Mouse (Mus musculus) adrenal gland, adult 2 months (tissue): ENCODE results near the gene Nnmt. TPM values are rescaled to one million over a fixed set of nuclear protein-coding genes. Genes with fewer than 3 reads are reported as not detected.

Experiments used
- DNase-seq: peaks from one replicate; pipeline ENCODE4 v3.0.0; 2021
- polyA plus RNA-seq: library from polyadenylated mRNA; depleted of rRNA; stranded (reverse); fragments of >200 nt; gene quantifications from 2 replicates; pipeline ENCODE4 v1.2.3, GENCODE M21; 2012
- total RNA-seq, 2 experiments: library from RNA; stranded (reverse); gene quantifications; 2 replicates each; pipeline ENCODE4 v1.2.3; 2021

Gene Nnmt
- total and polyA plus RNA-seq, 3 experiments = 4.1 to 147 (median 25.8) TPM

- DNase-seq = no peak
These were observed 30.8 kb upstream of the Nnmt start for GRCm38 (mm10) chr9:48635576-48636350.

DNA sequence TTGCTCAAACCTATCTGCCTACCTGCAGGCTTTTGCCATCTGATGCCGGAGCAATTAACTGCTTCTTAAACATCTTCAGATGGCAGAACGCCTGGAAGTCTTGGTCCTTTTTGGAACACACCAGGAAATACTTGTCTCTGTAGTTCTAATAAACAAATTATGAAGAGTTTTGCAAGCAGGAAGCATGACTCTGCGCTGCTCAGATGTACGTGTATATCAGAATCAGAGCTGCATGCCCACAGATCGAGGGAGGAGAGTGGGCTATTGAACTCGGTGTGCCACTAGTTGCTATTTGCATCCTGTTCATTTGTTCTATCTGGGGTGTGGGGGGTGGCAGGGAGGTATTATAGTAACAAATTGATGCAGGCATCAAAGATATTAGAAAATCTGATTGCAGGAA lies 28.2 kb upstream of the Nnmt start:
- no peak for DNase-seq

- DNase-seq = no peak
These were observed 14.3 kb upstream of the Nnmt start for GRCm38 (mm10) chr9:48619268-48619667.

DNA sequence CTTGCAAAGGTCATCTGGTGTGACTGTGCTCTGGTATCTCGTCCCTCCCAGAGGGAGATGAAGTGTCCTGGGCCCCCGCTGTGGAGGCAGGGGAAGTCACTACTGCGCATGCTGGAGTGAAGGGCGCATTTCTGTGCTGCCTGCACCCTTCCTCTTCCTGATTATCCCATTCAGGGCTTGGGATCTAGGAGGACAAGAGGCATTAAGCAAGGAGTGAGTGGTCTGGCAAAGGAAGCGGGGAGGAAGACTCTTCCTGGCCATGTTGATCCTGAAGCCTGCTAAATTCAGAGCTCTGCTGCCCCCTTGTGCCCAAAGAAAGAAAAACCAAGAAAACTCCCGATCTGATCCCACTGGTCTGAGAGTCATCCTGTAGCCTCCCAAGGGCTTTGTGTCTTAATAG lies 13.6 kb upstream of the Nnmt start:
- DNase-seq = peak; percentile 75

DNA sequence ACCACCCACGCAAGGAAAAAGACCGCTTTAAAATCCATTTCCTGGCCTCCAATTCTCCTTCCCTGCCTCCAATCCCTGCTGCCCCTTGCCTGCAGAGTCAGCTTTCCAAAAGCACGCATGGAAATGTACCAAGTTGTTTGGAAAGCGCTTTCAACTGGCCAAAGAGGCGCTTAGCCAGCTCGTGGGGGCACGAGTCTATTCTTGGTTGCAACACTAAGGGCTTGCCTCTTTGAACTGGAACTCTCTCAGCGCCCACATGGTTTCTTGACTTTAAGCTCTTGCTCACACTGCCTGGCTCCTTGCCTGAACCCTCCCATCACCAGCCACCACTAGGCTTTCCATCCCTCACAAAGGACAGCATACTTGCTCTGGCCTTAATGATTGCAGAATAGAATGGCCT lies 13.2 kb upstream of the Nnmt start:
- DNase-seq = peak; percentile 71

- no peak for DNase-seq
These were observed 12.6 kb upstream of the Nnmt start for GRCm38 (mm10) chr9:48617511-48618010.

- no peak for DNase-seq
These were observed 8.3 kb upstream of the Nnmt start for GRCm38 (mm10) chr9:48613221-48613620.

GRCm38 (mm10) chr9:48612542-48612941 lies 7.6 kb upstream of the Nnmt start:
- DNase-seq = peak; percentile 24

DNA sequence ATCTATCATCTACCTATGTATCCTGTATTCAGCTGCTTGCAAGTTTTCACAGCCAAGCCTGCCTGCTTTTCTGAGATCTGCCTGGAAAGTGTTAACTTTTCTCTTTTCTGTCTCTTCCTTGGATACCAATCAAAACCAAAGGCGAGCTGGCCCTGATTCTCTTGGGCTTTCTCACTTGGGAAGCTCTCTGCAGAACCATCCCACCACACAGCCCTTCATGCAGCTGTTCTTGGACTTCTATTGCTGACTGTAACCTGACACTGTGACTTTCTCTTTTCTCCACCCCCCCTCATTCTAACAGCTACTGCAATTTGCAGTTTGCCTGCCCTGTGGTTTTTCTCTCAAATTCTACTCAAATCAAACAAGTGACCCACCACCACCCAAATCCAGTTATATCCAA lies 6.1 kb upstream of the Nnmt start:
- no peak for DNase-seq

DNA sequence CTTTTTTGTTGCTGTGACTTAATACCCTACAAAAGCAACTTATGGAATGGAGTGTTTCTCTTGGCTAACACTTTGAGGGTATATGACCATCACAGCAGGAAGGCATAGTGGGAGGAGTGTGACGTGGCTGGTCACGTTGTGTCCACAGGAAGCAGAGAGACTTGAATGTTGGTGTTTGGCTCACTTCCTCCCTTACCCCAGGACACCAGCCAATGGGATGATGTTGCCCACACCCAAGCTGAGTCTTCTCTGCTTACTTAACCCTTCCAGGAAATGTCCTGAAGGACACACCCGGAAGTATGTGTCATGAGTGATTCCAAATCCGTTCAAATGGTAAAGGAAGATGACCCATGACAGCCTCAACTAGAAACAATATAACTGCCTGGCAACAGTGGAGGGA lies 4.8 kb upstream of the Nnmt start:
- DNase-seq = no peak

DNA sequence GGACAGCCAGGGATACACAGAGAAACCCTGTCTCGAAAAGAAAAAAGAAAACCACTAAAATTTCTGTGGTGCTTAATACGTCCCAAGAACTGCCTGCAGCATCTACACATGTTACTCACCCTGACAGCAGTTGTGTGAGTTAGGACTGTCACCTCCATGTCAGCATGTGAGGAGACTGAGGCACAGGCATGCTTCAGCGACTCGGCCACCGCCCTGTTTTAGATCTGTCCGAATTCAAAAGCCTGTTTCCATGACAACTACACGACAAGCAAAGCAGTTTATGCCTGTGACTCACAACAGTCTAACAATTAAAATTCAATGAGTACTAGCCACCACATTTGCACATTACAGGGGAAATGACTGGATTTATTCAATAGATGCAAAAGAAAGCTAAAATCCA lies 2.5 kb upstream of the Nnmt start:
- no peak for DNase-seq

- DNase-seq = peak; percentile 41
These were observed 1.2 kb upstream of the Nnmt start for GRCm38 (mm10) chr9:48606171-48606570.

DNA sequence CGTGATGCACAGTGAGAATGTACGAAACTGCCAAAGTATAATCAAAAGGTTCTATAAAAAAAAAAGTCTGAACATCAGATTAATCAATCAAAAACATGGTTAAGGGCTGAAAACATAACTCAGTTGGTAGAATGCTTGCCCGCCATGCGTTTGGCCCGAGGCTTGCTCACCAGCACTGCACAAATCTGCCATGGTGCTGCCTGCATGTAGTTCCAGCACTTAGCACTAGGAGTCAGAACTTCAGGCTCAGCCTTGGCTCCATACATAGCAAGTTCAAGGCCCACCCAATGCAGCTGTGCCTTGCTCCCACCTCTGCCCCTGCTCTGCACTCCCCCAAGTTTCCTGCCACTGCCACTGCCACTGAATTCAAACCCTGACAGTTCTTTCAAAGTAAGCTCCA lies 744 bp upstream of the Nnmt start:
- no peak for DNase-seq

- DNase-seq = no peak
These were observed 727 bp downstream of the Nnmt start for GRCm38 (mm10) chr9:48604226-48604625.

- no peak for DNase-seq
These were observed 4.1 kb downstream of the Nnmt start for GRCm38 (mm10) chr9:48600881-48601280.

GRCm38 (mm10) chr9:48600066-48600465 lies 4.9 kb downstream of the Nnmt start:
- DNase-seq = no peak

DNA sequence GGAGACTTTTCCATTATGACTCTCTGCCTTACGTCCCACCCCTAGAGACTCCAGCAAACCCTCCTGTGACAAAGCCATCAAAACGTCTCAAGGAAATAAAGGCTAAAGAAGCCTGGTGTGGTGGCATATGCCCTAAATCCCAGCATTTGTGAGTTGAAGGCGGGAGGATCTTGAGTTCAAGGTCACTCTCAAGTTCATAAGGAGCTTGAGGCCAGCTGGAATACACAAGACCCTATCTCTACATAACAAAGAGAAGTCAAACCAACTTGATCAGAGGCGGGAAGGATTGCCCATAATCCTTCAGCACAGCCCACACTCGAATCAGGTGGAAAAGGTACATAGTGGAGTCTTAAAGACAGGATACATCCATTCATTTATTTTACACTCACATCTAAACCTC lies 7.5 kb downstream of the Nnmt start:
- DNase-seq = no peak

DNA sequence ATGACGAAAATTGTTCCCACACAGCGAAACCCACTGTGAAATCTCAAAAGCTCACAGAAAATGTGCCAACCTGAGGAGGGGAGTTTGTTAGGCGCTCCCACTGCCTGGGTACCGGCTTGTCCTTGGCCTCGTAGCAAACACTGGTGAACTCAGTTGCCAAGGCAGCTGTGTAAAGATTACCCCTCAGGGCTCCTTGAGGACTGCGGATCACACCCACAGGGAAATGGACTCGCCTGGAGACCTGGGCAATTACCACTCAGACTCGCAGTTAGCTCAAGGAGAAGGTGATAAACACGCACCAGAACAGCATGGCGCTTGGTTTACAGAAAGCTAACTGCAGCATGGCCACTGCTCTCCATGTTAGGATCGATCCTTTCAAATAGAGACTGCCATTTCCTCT lies 8.0 kb downstream of the Nnmt start:
- DNase-seq = peak; percentile 19

GRCm38 (mm10) chr9:48593915-48594314 lies 11.0 kb downstream of the Nnmt start:
- no peak for DNase-seq

DNA sequence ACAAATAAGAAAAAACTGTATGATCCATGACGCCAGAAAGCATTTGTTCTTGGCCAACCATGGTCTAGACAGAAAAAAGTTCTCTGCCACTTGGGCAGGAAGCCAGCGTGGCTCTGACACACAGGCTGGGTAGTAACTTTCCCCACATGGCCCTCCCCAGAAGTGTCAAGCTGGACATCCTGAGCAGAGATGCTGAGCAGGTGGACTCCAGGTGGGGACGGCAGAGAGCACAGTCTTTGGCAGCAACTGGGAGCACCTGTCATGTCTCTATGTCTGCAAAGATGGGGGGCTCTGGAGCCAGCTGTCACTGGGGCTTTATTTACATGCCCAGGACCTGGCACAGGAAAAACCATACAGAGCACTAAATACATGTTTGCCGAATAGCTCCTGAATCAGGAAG lies 14.3 kb downstream of the Nnmt start:
- no peak for DNase-seq

GRCm38 (mm10) chr9:48586332-48586731 lies 18.6 kb downstream of the Nnmt start:
- peak; percentile 40 for DNase-seq

GRCm38 (mm10) chr9:48580808-48581207 lies 24.1 kb downstream of the Nnmt start:
- no peak for DNase-seq

- no peak for DNase-seq
These were observed 42.6 kb downstream of the Nnmt start for GRCm38 (mm10) chr9:48562388-48562787.

DNA sequence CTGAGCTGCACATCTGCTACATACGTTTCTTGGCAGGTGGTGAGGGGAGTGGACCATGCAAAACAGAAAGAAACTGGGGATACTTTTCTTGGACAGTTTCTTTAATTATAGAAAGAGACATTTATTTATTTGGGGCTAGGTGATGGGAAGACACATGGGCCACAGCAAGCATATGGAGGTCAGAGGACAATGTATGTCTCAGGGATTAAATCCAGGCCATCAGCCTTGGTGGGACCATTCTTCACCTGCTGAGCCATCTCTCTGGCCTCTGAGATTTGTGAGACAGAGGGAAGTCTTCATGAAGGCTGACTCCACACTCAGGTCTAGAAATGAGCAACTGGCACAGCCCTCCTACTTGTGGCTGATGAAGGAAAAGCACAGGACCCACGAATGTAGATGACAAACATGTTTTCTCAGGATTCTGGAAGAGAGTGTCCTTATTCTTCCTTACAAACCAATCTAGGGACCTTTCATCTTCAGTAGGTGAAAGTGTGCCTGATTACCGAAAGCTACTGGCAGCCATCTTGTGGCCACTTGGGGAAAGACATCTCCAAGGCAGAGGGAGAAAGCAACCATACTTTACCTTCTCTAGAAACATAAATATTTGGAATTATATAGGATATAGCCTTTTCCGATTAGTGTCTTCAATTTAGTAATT lies 45.3 kb downstream of the Nnmt start:
- DNase-seq = peak; percentile 38
